Mouse (Mus musculus) C2C12 (cell line): ENCODE measurements around the gene Wwc2. TPM values are rescaled to one million over a fixed set of nuclear protein-coding genes. Genes with fewer than 3 reads are reported as not detected.
A peak's percentile ranks its signal among the peaks of the same experiment; 100 is the strongest.

Experiments used
- H3K27me3 ChIP-seq: one replicate; pipeline ENCODE4 v1.6.1; 2011; ENCODE audit not compliant: control insufficient read depth, insufficient read depth, insufficient read length
- H3K36me3 ChIP-seq: one replicate; pipeline ENCODE4 v1.6.1; 2011; ENCODE audit not compliant: control insufficient read depth, insufficient read depth
- H3K4me3 ChIP-seq: one replicate; pipeline ENCODE4 v1.5.1; 2011; ENCODE audit warnings: mild to moderate bottlenecking, control low read depth; ENCODE audit not compliant: poor library complexity, insufficient read depth, severe bottlenecking
- H3K79me2 ChIP-seq: one replicate; pipeline ENCODE4 v1.6.1; 2011; ENCODE audit not compliant: control insufficient read depth, insufficient read depth
- H3K79me3 ChIP-seq: one replicate; pipeline ENCODE4 v1.6.1; 2011; ENCODE audit warnings: low read depth, control low read depth
- H3ac ChIP-seq: one replicate; pipeline ENCODE3; 2011; ENCODE audit warnings: low read depth; ENCODE audit not compliant: control insufficient read depth, insufficient read length
- CEBPB ChIP-seq: IDR thresholded peaks from one replicate; pipeline ENCODE4 v1.6.1; 2011; ENCODE audit warnings: low read depth, mild to moderate bottlenecking, control low read depth, moderate library complexity
- CTCF ChIP-seq: IDR thresholded peaks from one replicate; pipeline ENCODE4 v1.5.1; 2011; ENCODE audit not compliant: control insufficient read depth, insufficient read depth, insufficient read length
- FOSL1 ChIP-seq: IDR thresholded peaks from one replicate; pipeline ENCODE4 v1.8.0; 2011; ENCODE audit warnings: mild to moderate bottlenecking, low read length; ENCODE audit not compliant: poor library complexity, insufficient read depth, severe bottlenecking
- MAX ChIP-seq: IDR thresholded peaks from one replicate; pipeline ENCODE4 v1.6.1; 2011; ENCODE audit warnings: mild to moderate bottlenecking, control low read depth
- MYOD1 ChIP-seq: IDR thresholded peaks from one replicate; pipeline ENCODE4 v1.6.1; 2011; ENCODE audit warnings: low read depth; ENCODE audit not compliant: control insufficient read depth, insufficient read length
- MYOG ChIP-seq: IDR thresholded peaks from one replicate; pipeline ENCODE4 v1.6.1; 2011; ENCODE audit not compliant: control insufficient read depth, insufficient read length; ENCODE audit errors: extremely low read depth
- USF1 ChIP-seq: IDR thresholded peaks from one replicate; pipeline ENCODE4 v1.6.1; 2011; ENCODE audit warnings: low read depth, mild to moderate bottlenecking, control low read depth, moderate library complexity
- polyA plus RNA-seq: library from polyadenylated mRNA; unstranded; fragments of >200 nt; fragmentation: generic; extraction: Trizol; gene quantifications from one replicate; pipeline ENCODE4 v1.2.1, GENCODE M21; 2012; ENCODE audit warnings: missing spikeins

Wwc2 gene
- polyA plus RNA-seq, 1 experiment = 15.3 TPM

DNA sequence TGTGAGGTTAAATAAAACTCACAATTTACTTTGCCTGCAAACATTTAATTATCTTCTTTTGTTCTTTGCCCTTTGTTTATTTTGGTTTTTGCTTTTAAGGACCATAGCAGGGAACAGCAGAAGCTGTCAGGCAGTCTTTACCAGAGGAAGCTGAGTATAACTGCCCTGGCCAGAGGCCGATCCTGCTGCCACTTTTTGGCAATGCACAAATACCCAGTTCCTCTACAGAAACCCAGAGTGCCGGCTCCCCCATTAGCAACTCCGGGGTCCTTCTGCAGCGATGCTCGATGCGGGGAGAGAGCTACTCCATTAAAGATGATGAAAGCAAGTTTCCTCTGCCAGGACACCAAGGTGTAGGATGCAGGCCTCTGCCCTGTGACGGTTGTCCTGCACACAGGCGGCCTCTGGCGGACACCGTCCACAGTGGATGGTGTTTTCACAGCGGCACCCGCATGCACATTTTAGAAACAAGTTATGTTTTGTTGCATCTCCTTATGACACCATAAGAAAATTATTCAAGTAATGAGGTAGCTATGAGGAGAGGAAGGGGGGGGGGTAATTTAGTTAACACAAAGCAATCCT, 62.0 kb downstream of the Wwc2 start:
- H3K79me3 ChIP-seq = peaks cover 60% of the 10 kb centered on the region
- H3K79me2 ChIP-seq = peaks cover 88% of the 10 kb centered on the region
- no peaks in the 10 kb centered on the region for H3K27me3 ChIP-seq
- H3ac ChIP-seq = no peak overlapping the region
- TF ChIP-seq MYOD1 (no peak), FOSL1 (no peak), CTCF (no peak), USF1 (no peak), MYOG (no peak), CEBPB (no peak), MAX (no peak)
- no peak overlapping the region for H3K4me3 ChIP-seq
- peaks cover 5% of the 10 kb centered on the region for H3K36me3 ChIP-seq

DNA sequence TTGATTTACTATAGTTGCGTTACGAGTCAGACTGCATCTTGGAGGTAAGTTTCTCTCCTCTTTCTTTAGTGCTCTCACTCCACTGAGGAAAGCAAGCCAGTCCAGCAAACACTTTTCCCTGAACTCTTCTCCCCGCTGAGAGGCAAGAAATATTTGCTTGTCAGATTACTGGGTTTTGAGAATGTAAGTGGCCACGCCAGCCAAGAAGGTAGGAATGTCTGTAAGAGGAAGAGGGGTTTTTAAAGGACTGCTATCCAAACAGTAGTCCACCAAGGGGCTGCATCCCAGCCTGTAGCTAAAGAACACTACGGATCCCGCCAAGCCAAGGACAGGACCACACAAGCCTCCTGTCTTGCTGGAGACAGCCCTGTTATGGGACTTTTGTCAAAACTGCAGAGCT, 65.8 kb downstream of the Wwc2 start:
- no peaks in the 10 kb centered on the region for H3K27me3 ChIP-seq
- TF ChIP-seq MYOD1 (no peak), CEBPB (no peak), CTCF (no peak), MYOG (no peak), FOSL1 (no peak), USF1 (no peak), MAX (no peak)
- no peak overlapping the region for H3K4me3 ChIP-seq
- H3K79me2 ChIP-seq = peaks cover 94% of the 10 kb centered on the region
- peaks cover 50% of the 10 kb centered on the region for H3K79me3 ChIP-seq
- no peak overlapping the region for H3ac ChIP-seq
- peaks cover 5% of the 10 kb centered on the region for H3K36me3 ChIP-seq

DNA sequence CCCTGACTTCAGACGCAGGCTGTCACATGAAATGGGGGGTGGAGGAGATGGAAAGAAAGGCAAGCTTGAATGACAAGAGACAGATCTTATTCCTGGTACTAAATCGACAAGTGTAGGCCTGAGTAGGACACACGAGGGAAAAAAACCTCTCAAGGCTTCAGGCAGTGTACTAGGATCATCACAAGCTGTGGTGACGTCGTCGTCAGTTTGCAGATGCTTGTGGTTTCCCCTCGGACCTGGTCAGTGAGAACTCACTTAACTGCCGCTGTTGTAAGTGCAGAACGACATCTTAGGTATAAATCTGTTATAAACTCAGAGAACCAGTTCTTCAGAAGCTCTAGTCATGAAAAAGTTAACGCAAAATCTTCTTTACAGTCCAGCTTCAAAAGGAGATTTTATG, 67.9 kb downstream of the Wwc2 start:
- Histone ChIP-seq H3K36me3 (peaks cover 16% of the 10 kb centered on the region), H3K4me3 (no peak overlapping the region), H3ac (no peak overlapping the region), H3K79me3 (peaks cover 39% of the 10 kb centered on the region), H3K27me3 (no peaks in the 10 kb centered on the region), H3K79me2 (peaks cover 83% of the 10 kb centered on the region)
- TF ChIP-seq FOSL1 (no peak), CTCF (no peak), MYOG (no peak), MAX (no peak), USF1 (no peak), MYOD1 (no peak), CEBPB (no peak)

DNA sequence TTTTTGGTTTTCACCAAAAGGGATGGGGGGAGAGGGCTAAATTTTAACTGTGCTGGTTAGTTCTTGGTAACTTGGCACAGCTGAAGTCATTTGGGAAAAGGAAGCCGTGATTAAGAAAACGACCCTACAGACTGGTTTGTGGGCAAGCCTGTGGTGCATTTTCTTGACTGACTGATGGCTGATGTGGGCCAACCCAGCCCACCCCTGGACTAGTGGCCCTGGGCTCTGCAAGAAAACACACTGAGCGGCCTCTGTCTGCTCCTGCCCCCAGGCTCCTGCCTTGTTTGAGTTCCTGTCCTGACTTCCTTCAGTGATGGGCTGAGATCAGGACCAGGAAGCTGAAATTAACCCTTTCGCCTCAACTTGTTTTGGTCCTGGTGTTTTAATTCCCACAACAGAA, 68.7 kb downstream of the Wwc2 start:
- Histone ChIP-seq H3K36me3 (peaks cover 16% of the 10 kb centered on the region), H3K4me3 (no peak overlapping the region), H3ac (no peak overlapping the region), H3K27me3 (no peaks in the 10 kb centered on the region), H3K79me2 (peaks cover 79% of the 10 kb centered on the region), H3K79me3 (peaks cover 33% of the 10 kb centered on the region)
- TF ChIP-seq CTCF (no peak), CEBPB (no peak), FOSL1 (no peak), USF1 (no peak), MYOD1 (no peak), MAX (no peak), MYOG (no peak)

DNA sequence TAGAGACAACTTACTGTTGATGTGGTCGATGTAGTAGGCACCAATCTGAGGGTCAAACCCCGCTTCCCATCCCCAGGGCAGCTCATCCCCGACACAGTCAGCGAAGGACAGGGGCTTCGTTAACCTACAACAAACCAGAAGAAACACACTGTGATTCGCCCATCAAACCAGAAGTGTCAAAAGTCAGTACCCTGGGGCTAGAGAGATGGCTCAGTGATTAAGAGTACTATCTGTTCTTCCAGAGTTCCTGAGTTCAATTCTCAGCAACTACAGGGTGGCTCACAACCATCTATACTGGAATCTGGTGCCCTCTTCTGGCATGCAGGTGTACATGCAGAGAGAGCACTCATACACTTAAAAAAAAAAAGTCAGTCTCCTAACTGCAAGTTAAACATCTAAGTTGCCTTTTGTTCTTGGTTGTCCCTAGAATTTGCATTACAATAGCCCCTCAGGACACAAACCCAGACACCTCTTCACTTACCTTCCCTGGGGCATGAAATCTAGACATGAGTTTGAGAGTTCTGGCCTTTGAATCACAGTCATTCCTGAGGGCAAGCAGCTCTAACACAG, 70.1 kb downstream of the Wwc2 start:
- Histone ChIP-seq H3K79me3 (peaks cover 33% of the 10 kb centered on the region), H3K36me3 (peaks cover 22% of the 10 kb centered on the region), H3K79me2 (peaks cover 79% of the 10 kb centered on the region), H3K27me3 (no peaks in the 10 kb centered on the region), H3ac (no peak overlapping the region), H3K4me3 (no peak overlapping the region)
- no peak for TF ChIP-seq MYOG

DNA sequence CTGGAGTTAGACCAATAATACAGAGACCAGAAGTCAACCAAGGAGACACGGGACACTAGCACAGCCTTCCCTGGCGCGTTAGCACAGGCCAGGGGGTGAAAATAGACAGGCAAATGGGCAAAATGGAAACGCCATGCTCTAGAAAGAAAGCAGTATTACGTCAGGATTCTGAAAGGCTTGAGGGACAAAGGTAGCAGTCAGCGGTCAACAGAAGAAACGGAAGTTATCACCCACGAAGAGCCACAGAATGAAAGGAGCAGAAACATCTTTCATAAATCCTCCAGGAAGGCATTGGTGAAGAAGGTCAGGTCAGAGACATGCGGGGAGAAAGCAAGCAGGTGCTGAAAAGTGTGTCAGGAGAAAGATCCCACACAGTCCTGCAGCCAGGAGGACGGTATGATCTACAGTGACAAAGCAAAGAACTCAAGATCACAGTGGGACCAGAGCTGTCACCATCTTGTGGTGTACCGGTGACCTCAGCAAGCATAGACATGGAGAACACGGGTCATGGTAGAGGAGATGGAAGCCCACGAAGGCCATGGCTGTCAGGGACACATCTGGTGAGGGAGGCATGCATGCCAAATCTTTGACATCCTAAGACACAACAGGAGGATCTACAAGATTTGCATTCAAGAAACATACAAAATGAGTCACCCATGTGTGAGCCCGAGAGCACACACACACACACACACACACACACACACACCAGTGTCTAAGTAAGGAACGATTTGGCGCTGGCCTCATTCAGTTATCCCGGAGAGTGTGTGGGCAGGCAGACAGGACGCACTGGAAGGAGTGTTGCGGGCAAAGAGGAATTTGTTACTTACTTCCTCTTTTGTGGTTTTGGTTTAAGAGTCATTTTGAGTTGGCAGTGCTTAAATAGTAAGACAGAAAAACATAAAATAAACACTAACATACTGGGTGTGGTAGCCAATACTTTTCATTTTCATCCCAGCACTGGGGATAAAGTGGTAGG, 73.4 kb downstream of the Wwc2 start:
- TF ChIP-seq MYOD1 = peak; percentile 33
- peak; percentile 47 for TF ChIP-seq MAX
- TF ChIP-seq FOSL1 = peak; percentile 5
- TF ChIP-seq USF1 = no peak
- peaks cover 17% of the 10 kb centered on the region for H3K36me3 ChIP-seq
- H3ac ChIP-seq = no peak overlapping the region
- H3K27me3 ChIP-seq = no peaks in the 10 kb centered on the region
- no peak overlapping the region for H3K4me3 ChIP-seq
- H3K79me3 ChIP-seq = peaks cover 38% of the 10 kb centered on the region
- H3K79me2 ChIP-seq = peaks cover 70% of the 10 kb centered on the region
